In the genomic region with DNA sequence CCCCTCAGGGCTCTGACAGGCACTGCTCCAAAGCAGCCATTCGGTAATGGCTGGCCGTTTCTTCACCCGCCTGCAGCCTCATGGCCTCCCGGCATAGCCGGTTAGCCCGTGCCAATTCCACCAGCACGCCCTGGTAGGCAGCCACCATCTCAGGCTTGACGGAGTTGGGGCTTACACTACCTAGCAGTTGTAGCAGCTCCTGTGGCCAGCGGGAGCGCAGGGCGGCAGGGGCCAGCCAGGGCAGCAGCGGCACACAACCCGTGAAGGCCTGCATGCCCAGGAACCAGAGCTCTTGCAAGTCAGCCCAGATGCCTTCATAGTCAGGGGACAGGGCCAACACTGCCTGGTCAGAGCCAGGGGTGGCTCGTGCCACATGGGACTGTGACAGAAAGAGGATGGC, we compare ENCODE assay signal across 21 mouse cellular contexts. TPM values are rescaled to one million over a fixed set of nuclear protein-coding genes. Genes with fewer than 3 reads are reported as not detected.
DNase-seq lines count a peak whose midpoint lies in the region; ATAC-seq lines count a peak whose summit lies in the region.
"Had no signal": no experiment of that assay in that cellular context is flagged by ENCODE, and none has a peak within 500 bp of the region (broad histone marks: within the 10 kb centered on the region; RNA-seq: fewer than 3 reads in every experiment).

No protein-coding gene starts in this region.

- intact Hi-C loops in gastrocnemius, postnatal 36 days (cut with DNase I): loop anchor here (5.0 kb wide), 3 partner anchors 68 to 193 kb away; a partner anchor contains a TSS

- H3K27ac ChIP-seq in neural tube, embryonic 13.5 days (replicated peaks): no peak overlapping the region
- H3K27ac ChIP-seq in neural tube, embryonic 15.5 days (replicated peaks): no peak overlapping the region
- H3K27ac ChIP-seq: heart, adult 2 months; hindbrain, embryonic 13.5 days had no signal

- H3K9ac ChIP-seq in neural tube, embryonic 13.5 days: 0 out of 2 replicates have a peak overlapping the region, but pooled peaks have one; percentile 18
- no peak overlapping the region for H3K9ac ChIP-seq in neural tube, embryonic 15.5 days (replicated peaks)
- H3K9ac ChIP-seq: lung, embryonic 14.5 days had no signal

- ATAC-seq in neural tube, embryonic 13.5 days (ENCODE audit: low read depth): no peak
- no peak for ATAC-seq in neural tube, embryonic 15.5 days (ENCODE audit: low FRiP score)
- ATAC-seq: intestine, postnatal 0 days; Patski had no signal

- no peak overlapping the region for H3K4me2 ChIP-seq in neural tube, embryonic 13.5 days
- H3K4me2 ChIP-seq in neural tube, embryonic 15.5 days: no peak overlapping the region
- H3K4me2 ChIP-seq: hindbrain, embryonic 13.5 days; lung, embryonic 14.5 days had no signal

- no peak overlapping the region for H3K4me3 ChIP-seq in neural tube, embryonic 13.5 days
- H3K4me3 ChIP-seq in neural tube, embryonic 15.5 days (replicated peaks): no peak overlapping the region
- H3K4me3 ChIP-seq: erythroblast, embryonic 14.5 days; heart, adult 2 months; hindbrain, embryonic 13.5 days had no signal

- peak; percentile 35 for DNase-seq in adrenal gland, postnatal 14 days
- no peak for DNase-seq in adrenal gland, postnatal 4 days (ENCODE audit: low spot score in 2 of 2)
- peak; percentile 52 for DNase-seq in gastrocnemius, postnatal 25 days
- no peak for DNase-seq in gastrocnemius, postnatal 36 days
- DNase-seq in lung, postnatal 4 days: no peak
- no peak for DNase-seq in layer of hippocampus, adult 11-12 months (ENCODE audit: low spot score)

- peaks cover 25% of the 10 kb centered on the region for H3K27me3 ChIP-seq in neural tube, embryonic 13.5 days
- H3K27me3 ChIP-seq in neural tube, embryonic 15.5 days (replicated peaks): peaks cover 15% of the 10 kb centered on the region
- H3K27me3 ChIP-seq: CH12.LX, Patski had no signal

- H3K4me1 ChIP-seq in neural tube, embryonic 13.5 days (replicated peaks): peaks cover 21% of the 10 kb centered on the region
- H3K4me1 ChIP-seq in neural tube, embryonic 15.5 days: peaks cover 30% of the 10 kb centered on the region

- WGBS in neural tube, embryonic 13.5 days: 84% methylated on average over 14 of the region's 14 CpGs
- WGBS in neural tube, embryonic 15.5 days: 85% methylated on average over 14 of the region's 14 CpGs

- H3K9me3 ChIP-seq in neural tube, embryonic 13.5 days: no peaks in the 10 kb centered on the region
- H3K9me3 ChIP-seq in neural tube, embryonic 15.5 days (replicated peaks): no peaks in the 10 kb centered on the region
- H3K9me3 ChIP-seq: hindbrain, embryonic 13.5 days had no signal

- peaks cover 59% of the 10 kb centered on the region for H3K36me3 ChIP-seq in neural tube, embryonic 13.5 days
- H3K36me3 ChIP-seq in neural tube, embryonic 15.5 days: peaks cover 54% of the 10 kb centered on the region

RNA-seq across cellular contexts. Expression of a gene that starts 8.4 kb away (rescaled TPM):
- 23.8 and 30.8 TPM in 2 replicates for total RNA-seq in adrenal gland, postnatal 14 days (2021)
- total RNA-seq in adrenal gland, postnatal 4 days (2021): 10 to 100 TPM; 34.5 to 35.7 TPM
- 1 to 10 TPM; 7.0 to 8.9 TPM for total RNA-seq in gastrocnemius, postnatal 25 days (2021)
- total RNA-seq in gastrocnemius, postnatal 36 days (2021): 1 to 10 TPM; 7.6 to 9.9 TPM
- 85.3 and 86.7 TPM in 2 replicates for polyA plus RNA-seq in neural tube, embryonic 13.5 days (2015; fragmentation: Nextera tagmentation; extraction: Ambion mirVana)
- polyA plus RNA-seq in neural tube, embryonic 15.5 days (2015; fragmentation: Nextera tagmentation; extraction: Ambion mirVana): 146 and 156 TPM in 2 replicates

RNA-seq across cellular contexts. Expression of a gene that starts 8.5 kb away (rescaled TPM):
- 28.9 and 32.4 TPM in 2 replicates for total RNA-seq in adrenal gland, postnatal 14 days (2021)
- total RNA-seq in adrenal gland, postnatal 4 days (2021): 10 to 100 TPM; 40.9 to 42.0 TPM
- total RNA-seq in gastrocnemius, postnatal 25 days (2021): 10 to 100 TPM; 27.4 to 29.5 TPM
- 10 to 100 TPM; 23.5 TPM for total RNA-seq in gastrocnemius, postnatal 36 days (2021)
- 38.3 and 41.3 TPM in 2 replicates for polyA plus RNA-seq in neural tube, embryonic 13.5 days (2015; fragmentation: Nextera tagmentation; extraction: Ambion mirVana)
- 33.5 and 41.7 TPM in 2 replicates for polyA plus RNA-seq in neural tube, embryonic 15.5 days (2015; fragmentation: Nextera tagmentation; extraction: Ambion mirVana)

RNA-seq across cellular contexts. Expression of a gene that starts 8.8 kb away (rescaled TPM):
- not detected in 2 replicates for total RNA-seq in adrenal gland, postnatal 14 days (2021)
- total RNA-seq in adrenal gland, postnatal 4 days (2021): not detected
- total RNA-seq in gastrocnemius, postnatal 25 days (2021): not detected
- total RNA-seq in gastrocnemius, postnatal 36 days (2021): not detected
- polyA plus RNA-seq in neural tube, embryonic 13.5 days (2015; fragmentation: Nextera tagmentation; extraction: Ambion mirVana): 0.18 TPM in 1 of 2 replicates, not detected in the other
- polyA plus RNA-seq in neural tube, embryonic 15.5 days (2015; fragmentation: Nextera tagmentation; extraction: Ambion mirVana): 0.06 TPM in 1 of 2 replicates, not detected in the other
- total RNA-seq: CH12.LX; heart, adult 2 months; heart, postnatal 10 days; layer of hippocampus, postnatal 10 days; left cerebral cortex, postnatal 25 days; liver, adult 2 months; monocyte, adult 5-6 weeks had no signal
- polyA plus RNA-seq: erythroblast, embryonic 14.5 days; intestine, postnatal 0 days; liver, adult 2 months; lung, embryonic 14.5 days; Patski; stomach, embryonic 16.5 days had no signal

Comparison
In these comparisons a context has a peak if more than half of its experiments do, and no peak if none do; other contexts are left out.
1. DNase-seq: peak in adrenal gland, postnatal 14 days (single experiment) and gastrocnemius, postnatal 25 days (single experiment); none in adrenal gland, postnatal 4 days (0 of 2), gastrocnemius, postnatal 36 days (0 of 2), lung, postnatal 4 days (0 of 2) and layer of hippocampus, adult 11-12 months (single experiment).